ENCODE assay signal across 21 mouse cellular contexts in the genomic region with DNA sequence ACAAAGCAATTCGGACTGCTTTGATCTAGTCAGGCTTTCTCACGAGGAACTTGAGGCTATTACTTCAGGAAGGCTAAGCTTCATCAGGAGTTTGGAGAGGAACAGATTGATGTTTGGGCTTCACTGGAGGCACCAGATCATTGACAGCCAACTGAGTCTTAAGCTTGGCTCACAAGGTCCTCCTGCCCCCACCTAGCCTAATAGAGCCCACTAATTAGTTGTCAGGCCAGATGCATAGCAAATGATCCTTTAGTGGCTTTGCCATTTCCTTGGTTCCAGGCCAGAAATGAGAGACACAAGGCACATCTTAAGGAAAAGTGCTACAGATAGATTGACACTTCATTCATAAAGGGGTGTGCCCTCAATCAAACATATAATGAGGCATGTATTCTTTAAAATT.
"Had no signal": no experiment of that assay in that cellular context is flagged by ENCODE, and none has a peak within 500 bp of the region (broad histone marks: within the 10 kb centered on the region; RNA-seq: fewer than 3 reads in every experiment).

No protein-coding gene starts in this region.

- DNase-seq: liver, postnatal 0 days; lung, adult 2 months; lung, postnatal 14 days; lung, postnatal 36 days; right cerebral cortex, adult 18-20 months; right cerebral cortex, postnatal 25 days; right cerebral cortex, postnatal 4 days; spleen, adult 18-20 months; thymus, adult 18-20 months; thymus, postnatal 14 days; thymus, postnatal 36 days had no signal

- H3K9ac ChIP-seq: liver, embryonic 15.5 days; liver, postnatal 0 days; lung, embryonic 15.5 days; midbrain, embryonic 13.5 days; neural tube, embryonic 13.5 days; neural tube, embryonic 15.5 days had no signal

- ATAC-seq: liver, postnatal 0 days; lung, postnatal 0 days; midbrain, embryonic 13.5 days; midbrain, embryonic 16.5 days had no signal

- H3K9me3 ChIP-seq: liver, embryonic 15.5 days; lung, embryonic 15.5 days; midbrain, embryonic 13.5 days; neural tube, embryonic 13.5 days; neural tube, embryonic 15.5 days had no signal

- H3K4me3 ChIP-seq: liver, embryonic 15.5 days; lung, embryonic 15.5 days; megakaryocyte, embryonic 14.5 days; midbrain, embryonic 13.5 days; neural tube, embryonic 13.5 days; neural tube, embryonic 15.5 days had no signal

- H3K27ac ChIP-seq: liver, embryonic 15.5 days; lung, embryonic 15.5 days; macrophage; midbrain, embryonic 13.5 days; neural tube, embryonic 13.5 days; neural tube, embryonic 15.5 days had no signal

- H3K27me3 ChIP-seq: liver, embryonic 15.5 days; lung, embryonic 15.5 days; megakaryocyte, embryonic 14.5 days; midbrain, embryonic 13.5 days; neural tube, embryonic 13.5 days; neural tube, embryonic 15.5 days had no signal

- H3K4me2 ChIP-seq: liver, embryonic 15.5 days; lung, embryonic 15.5 days; midbrain, embryonic 11.5 days; midbrain, embryonic 13.5 days; neural tube, embryonic 13.5 days; neural tube, embryonic 15.5 days had no signal

- H3K4me1 ChIP-seq: liver, embryonic 15.5 days; lung, embryonic 15.5 days; megakaryocyte, embryonic 14.5 days; midbrain, embryonic 13.5 days; neural tube, embryonic 13.5 days; neural tube, embryonic 15.5 days had no signal

- H3K36me3 ChIP-seq: liver, embryonic 15.5 days; lung, embryonic 15.5 days; midbrain, embryonic 13.5 days; neural tube, embryonic 13.5 days; neural tube, embryonic 15.5 days had no signal
